Mouse (Mus musculus): ENCODE data around the gene Camta1.

Gene Camta1

DNA sequence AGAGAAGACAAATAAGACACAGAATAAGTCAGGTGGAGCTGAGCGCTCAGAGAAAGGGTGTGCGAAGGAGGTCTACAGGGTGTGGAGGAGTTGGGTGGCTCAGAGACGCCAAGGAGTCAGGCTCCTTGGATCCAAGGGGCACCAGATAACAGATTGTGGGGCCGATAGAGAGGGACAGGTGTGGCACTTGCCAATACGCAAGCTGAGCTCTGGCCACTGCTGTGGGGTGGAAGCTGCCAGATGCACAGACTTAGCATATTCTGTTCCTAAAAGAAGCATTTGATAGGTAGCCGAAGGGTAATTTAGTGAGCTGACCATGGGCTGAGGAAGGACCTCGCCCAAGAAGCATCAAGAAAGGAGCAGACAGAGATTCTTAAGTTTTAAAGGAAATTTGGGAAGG is 177.1 kb downstream of the Camta1 start:
- no peak for DNase-seq (ENCODE audit: low read depth)

DNA sequence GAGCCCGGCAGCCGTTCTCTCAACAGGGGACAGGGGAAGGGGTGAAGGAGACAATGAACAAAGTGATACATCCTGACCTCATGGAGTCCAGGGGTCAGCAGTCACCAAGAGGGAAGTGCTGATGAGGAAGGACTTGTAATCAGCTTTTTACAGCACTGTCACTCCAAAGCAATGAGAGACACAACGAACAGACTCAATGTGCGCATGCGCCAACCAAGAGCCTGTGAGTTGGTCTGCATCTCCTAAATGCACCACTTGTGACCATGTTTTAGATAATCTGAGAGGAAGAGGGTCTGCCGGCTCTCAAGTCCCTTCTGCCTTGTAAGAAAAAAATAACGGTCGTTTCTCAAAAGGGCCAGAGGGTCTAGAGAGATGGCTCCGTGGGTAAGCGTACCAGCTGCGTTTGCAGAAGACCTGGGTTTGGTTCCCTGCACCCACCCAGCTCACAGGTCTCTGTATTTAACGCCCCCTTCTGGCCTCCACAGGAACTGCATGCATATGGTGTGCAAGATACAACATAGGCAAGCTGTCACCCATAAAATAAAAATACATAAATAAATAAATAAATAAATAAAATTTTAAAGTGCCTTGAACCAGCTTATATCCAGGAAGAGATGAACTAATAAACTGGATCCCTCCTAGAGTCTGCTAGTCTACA is 178.7 kb downstream of the Camta1 start:
- DNase-seq (ENCODE audit: low read depth) = no peak

DNA sequence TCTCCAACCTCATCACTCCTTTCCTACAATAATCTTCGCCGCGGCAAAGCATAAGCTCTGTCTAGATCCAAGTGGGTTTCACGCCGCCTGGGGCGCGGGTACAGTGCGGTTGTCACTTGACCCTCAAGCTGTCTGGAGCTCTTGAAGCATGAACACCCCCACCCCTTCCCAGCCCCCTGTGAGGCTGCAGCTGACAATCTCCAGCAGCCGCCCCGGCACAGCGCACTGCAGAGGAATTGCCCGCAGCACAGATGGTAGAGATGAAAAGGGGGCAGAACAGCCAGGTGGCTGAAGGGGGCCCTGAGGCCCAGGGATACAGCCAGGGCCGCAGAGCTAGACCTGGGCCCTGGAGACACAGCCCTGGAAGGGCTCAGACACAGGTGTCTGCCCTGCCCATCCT is 189.2 kb downstream of the Camta1 start:
- no peak for DNase-seq (ENCODE audit: low read depth)

DNA sequence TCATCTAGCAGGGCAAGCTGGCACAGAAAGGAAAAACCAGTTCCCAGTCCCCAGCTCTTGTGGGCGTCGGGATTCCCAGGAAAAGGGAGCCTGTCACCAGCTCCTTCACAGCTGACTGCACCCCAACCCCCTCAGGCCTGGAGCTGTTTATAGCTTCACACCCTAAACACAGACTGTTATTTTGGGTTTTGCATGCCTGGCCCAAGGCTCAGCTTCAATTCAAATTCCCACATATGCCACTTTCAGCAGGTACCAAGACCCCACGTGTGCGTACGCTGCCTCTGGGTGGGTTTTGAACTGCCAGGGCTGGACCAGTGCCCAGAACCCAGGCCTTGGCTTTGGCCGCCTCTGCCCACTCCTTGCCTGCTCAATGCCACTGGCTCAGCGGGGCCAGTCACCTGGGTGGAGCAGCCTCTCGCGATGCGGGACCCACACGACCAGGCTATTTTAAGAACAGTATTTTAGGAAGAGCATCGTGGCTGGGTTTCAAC is 195.2 kb downstream of the Camta1 start:
- no peak for DNase-seq (ENCODE audit: low read depth)

DNA sequence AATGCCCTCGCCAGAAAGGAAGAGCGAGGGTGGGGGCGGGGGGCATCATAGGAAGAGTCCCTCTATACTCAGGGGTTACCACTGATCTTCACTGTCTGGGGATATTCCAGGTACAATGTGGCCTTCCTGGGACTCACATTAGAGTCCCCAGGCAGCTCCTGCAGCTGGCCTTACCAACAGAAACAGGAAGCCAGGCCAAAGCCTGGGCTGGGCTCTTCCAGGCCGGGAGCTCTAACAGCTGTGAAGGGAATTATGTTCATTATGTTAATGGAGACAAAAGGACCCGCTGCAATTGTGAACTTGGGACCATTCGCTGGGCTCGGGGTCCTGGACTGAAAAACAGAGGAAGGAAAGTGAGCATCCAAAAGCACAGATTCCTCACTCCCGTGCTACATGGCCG is 200.2 kb downstream of the Camta1 start:
- DNase-seq (ENCODE audit: low read depth) = no peak

DNA sequence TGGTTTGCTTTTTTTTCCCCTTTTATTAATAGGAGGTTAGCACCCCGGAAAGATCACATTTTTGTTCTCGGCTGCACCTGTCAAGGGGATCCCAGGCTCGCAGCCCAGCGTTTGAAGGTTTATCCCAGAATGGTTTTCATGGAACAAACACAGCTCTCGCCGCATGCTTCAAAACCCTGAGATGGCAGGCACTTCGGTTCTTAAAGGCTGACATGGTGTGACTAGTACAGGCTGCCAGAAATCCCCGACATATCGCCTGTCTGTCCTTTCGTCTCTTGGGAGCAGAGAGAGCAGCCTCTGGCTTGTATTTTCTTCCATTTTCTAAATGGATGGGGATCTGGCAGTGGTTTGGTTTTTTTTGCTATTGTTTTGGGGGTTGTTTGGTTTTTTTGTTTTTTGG is 205.2 kb downstream of the Camta1 start:
- DNase-seq (ENCODE audit: low read depth) = no peak

DNA sequence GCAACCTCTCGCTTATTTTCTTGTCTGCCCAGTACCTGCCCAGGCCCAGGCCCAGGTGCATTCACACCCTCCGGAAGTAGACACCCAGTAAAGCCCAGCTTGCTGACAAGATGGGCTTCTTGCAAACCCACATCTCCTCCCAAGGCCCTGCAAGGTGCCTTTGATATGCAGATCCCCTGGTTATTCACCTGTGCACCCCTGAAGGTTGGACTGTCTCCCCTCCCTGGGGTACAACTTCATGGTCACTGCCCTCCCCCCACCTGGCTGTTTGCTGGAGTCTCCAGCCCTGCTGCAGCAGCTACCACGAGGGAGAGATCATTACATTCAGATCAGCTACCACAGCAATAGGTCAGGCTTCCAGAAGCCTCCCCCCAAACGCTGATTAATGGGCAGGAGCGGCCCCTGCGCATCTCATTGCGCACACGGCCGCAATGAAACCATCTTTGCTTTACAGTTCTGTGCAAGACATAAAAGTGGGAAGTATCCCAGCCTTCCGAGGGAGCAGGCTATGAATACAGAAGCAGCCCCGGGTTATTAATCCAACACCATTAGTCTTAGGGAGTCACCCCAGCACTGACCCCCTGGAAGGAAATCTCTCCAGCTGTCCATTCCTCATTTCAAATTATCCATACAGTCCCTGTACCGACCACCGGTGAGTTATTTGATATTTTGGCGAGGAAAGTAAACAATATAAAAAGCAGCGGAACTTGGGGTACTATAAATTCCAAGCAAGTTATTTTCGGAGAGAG is 205.9 kb downstream of the Camta1 start:
- DNase-seq (ENCODE audit: low read depth) = no peak

DNA sequence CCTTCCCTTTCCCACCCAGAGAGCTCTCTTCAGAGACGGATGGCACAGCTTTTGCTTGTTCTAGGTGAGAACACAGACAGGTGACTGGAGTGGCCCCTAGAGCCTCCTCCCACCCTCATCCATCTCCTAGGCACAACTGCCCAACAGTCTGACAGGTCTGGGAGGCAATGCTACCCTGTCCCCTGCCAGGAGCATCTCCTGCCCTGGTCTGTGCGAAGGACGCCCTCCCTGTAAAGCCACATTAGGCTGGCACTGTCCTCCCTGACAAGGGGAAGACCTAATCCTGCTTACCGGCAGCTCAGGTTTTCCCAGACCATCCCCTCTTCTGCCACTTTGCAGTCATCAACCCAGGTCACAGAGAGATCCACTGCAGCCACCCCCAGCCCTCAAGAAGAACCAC is 206.4 kb downstream of the Camta1 start:
- DNase-seq (ENCODE audit: low read depth) = no peak

DNA sequence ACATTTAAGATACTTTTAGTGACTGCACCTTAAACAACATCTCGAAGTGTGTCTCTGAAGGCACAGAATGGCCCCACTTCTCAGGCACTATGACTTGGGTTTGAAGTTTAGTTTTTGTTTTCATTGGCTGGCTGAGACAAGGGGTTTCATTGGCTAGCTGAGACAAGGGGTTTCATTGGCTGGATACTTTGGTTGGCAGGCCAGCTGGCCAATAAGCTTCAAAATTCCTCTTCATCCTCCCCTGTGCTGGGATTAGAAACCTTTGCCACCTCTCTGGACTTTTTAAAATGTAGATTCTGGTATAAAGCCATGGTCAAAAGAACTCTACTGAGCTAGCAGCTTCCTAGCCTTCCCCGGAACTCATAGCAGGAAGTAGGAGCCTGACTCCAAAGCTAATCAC is 219.3 kb downstream of the Camta1 start:
- no peak for DNase-seq (ENCODE audit: low read depth)

DNA sequence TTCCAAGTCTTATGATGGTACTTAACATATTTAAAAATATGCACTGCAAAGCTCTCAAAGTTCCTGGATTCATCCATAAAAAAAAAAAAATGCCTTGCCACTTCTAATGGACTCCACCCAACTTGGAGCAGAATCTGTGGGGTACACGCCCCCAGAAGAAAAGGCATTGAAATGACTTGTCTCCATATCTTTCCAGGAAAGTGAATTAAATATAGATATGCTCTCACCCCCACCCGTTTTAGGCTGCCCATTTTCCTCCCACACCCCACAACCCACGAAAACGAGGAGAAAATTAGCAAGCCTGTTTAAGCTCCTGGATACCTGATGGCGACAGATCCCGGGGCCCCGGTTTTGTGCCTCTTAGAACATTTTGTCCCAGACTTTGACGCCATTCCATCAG is 220.7 kb downstream of the Camta1 start:
- DNase-seq (ENCODE audit: low read depth) = no peak

DNA sequence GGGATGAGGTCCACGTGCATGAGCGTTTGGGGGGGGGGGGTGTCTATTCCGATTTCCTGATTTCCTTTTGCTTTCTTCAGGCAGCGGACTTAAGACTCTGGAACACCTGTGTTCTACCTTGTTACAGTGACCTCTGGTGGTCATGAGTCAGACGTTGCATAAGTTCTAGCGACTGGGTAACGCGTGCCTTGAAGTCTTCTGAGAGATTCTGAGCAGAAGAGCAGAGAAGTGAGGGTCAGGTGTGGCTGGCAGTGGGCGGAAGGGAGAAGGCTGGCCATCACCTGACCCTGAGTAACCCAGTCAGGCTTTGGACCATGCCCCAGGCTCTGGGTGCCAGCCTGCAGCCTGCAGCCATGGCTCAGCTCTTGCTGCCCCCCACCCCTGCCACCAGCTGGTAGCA is 222.7 kb downstream of the Camta1 start:
- no peak for DNase-seq (ENCODE audit: low read depth)

DNA sequence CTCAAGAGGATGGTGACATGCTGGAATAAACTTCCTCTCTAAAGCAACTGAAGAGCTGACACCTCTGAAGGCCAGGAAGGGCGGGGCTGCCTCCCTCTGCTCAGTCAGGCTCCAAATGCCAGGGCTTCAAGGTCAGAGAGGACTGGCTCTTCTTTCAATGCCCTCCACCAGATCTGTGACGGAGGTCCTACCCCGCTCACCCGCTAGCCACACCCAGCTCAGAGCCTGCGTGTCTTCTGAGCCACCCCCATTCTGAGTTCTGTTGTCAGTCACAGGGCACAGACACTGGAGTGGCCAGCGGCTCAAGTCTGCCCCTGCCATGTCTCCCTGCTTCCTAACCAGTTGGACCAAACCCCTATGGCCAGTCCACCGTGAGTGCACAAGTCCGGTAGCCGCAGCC is 224.3 kb downstream of the Camta1 start:
- no peak for DNase-seq (ENCODE audit: low read depth)

DNA sequence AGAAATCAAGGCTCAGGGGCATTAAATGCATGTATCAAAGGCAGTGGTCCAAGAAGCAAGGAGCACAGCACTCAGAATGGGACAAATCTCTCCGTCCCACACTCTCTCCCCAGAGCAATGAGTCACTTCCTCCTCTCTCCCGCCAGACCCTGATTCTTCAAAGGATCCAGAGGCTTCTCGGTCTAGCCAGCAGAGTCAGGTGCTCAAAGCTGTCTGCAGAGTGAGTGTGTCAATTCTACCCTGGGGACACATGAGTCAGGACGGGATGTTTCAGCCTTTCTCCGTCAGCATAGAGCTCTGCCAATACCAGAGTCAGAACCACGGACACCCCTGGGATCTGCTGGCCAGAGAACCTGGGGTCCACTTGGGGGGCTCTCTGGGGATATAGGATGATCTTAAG is 226.9 kb downstream of the Camta1 start:
- DNase-seq (ENCODE audit: low read depth) = no peak

DNA sequence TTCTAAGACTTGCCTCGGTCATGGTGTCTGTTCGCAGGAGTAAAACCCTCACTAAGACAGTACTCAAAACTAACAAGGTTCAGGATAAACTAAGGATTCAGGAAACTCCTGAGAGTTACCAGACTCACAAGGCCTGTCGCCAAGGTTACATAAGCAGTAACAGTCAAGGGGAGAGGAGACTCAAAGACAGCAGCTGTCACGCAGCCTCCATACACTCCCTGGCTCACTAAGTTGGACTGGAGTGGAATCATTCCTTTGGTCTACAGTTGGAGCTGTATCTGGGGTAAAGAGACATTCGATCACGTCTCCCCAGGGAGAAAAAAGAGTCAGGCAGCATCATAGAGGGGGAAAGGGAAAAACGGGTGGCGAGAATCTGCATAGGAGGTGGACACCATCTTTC is 227.9 kb downstream of the Camta1 start:
- DNase-seq (ENCODE audit: low read depth) = no peak

DNA sequence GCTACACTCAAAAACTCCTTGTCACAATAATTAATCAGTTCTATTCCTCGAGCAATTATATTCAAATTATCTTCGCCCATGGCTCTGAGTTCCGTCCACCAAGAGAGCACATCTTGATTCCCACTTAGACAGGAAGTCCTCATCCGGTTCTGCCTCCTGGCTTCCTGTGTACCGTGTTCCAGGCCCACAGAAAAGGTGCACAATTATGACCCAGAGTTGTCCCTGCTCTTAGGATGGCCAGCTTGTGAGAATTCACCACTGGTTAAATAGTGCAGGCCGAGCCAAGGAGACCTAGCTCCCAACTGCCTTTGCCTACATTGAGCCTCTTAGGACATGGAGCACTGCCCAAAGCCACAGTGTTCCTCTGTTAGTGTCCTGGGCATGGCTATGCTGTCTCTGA is 229.4 kb downstream of the Camta1 start:
- DNase-seq (ENCODE audit: low read depth) = no peak

DNA sequence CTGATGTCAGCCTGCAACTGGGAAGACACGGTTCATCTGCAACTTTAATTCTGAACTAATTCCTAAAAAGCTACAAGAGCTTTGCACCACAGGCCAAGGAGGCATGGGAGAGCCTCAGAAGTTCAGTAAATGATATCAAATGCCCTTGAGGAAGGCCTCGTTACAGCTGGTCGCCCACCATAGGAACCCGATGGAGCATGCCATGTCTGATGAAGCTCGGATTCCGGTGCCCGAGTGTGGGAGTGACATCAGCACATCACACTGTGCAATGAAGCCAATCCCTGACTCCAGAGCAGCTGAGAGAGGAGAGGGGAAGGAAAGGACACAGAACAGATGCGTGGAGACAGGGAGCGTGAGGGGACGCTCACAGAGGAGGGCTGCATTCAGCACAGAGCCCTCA is 231.0 kb downstream of the Camta1 start:
- no peak for DNase-seq (ENCODE audit: low read depth)

DNA sequence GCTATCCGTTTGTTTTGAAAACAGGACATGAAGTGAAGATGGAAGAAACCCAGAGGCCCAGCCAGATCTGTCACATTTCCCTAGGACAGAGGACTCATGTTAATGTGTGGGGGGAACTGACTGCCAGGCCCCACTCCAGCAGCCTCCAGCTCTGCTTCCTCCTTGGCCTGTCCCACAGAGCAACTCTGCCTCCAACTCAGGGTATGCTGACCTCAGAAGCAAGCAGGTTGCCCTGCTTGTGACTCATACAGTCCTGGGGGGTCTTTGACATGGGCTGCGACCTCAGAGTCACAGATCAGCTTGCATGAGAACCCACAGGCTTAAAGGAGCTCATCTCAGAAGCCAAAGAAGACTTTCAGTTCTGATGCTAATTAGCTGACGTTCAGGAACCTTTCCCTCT is 231.4 kb downstream of the Camta1 start:
- DNase-seq (ENCODE audit: low read depth) = no peak

DNA sequence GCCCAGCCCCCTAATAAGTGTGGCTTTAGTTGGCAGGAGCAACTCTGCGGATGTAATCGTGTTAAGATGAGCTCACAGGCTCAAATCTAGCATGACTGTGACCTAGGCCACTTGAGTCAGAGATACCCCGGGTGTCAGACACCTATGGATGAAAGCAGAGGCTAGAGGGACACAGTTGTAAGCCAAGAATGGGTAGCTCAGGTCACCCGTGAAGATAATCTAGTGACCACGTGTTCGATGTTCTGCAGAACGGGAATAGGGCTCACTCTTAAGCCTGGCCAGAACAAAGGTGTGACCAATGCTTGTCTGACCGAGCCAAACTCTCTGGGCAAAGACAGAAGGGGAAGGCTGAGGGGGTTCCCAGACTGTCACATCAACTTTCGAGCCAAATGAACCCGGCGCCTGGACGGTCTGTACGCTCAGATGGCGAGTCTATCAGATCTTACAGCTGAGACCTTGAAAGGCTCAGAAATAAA is 242.1 kb downstream of the Camta1 start:
- no peak for DNase-seq (ENCODE audit: low read depth)

DNA sequence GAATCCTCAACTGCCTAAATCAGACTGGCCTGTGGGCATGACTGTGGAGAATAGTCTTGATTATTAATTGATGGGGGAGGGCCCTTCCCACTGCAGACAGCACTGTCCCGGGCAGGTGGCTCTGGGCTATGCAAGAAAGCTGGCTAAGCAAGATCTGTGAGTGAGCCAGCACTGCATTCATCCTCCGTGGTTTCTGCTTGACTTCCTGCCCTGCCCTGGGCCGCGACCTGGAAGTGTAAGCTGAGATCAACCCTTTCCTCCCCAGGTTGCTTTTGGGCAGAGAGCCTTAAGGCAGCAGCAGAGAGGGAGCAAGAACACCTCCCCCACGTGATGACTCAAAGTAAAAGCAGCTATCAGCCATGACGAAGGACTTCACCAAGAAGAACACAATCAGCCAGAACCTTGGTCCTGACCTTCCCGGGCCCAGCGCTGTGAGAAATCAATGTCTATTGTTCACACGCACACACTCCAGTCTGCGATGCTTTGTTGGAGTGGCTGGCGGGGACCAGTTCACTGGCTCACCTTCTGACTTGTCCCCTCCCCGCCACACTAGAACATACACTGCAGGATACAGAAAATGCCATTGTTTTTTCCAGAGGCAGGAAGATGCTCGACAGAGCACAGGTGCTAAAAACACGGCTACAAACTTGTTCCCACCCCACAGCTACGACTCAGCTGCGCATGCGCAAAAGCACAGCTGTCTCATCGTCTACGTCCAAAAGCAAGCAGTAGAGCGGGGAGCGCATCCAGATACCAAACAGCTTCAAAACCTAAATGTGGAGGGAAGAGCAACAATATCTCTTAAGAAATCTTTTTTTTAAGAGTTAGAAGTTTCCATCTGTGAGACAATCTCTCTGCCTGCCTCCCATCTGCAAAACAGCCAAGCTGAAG is 243.0 kb downstream of the Camta1 start:
- DNase-seq (ENCODE audit: low read depth) = no peak

DNA sequence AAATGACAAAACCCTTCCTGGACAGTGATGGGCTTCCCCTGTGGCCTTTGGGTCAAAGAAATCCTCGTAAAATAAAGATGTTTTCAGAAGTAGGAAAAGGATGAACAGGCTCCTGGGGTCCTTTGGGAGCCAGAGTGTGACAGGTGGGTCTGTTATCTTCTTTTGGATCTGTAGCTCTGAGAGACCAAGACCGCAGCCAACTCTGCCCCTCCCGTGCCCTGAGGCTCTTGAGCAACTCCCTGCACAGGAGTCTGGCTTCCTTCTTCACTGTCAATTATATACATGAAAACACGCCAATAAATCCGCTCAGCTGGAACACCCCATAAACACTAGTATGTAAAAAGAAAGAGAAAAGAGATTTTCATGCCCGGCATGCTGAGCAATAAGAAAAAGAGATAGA is 250.1 kb downstream of the Camta1 start:
- no peak for DNase-seq (ENCODE audit: low read depth)

DNA sequence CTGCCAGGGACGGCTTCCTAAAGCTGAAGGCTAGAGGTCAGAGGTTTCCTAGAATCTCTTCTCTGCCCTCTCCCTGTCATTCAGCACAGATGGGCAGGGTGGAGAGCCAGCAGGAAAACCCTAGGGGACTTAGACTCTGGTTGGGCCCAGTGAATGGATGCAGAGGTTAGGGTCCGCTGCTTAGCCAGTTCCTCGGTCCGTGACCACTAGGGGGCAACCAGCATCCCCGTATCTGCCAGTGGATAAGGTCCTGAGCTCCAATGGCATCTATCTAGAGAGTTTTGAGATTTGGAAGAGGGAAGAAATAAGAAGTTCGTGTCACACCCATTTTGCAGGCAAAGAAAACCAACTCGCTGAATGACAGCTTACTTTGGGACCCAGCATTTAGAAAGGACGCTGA is 251.4 kb downstream of the Camta1 start:
- no peak for DNase-seq (ENCODE audit: low read depth)

DNA sequence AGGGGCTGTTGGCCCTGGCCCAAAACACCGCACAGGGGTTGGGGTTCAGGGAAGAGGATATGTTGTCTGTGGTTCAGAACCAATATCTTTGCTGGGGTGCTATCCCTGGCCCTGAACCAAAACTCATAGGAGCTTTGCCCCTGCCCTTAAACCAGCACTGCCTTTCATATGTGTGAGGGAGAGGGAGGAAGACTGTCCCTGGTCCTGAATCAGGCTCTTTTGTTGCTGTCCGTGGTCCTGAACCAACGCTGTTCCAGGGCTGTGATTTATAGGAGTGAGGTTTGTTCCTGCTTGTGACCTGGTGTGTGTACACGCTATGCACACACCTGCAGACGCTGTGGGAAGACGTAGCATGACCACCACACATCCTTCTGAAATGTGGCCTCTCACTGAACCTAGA is 256.8 kb downstream of the Camta1 start:
- DNase-seq (ENCODE audit: low read depth) = peak; percentile 5

DNA sequence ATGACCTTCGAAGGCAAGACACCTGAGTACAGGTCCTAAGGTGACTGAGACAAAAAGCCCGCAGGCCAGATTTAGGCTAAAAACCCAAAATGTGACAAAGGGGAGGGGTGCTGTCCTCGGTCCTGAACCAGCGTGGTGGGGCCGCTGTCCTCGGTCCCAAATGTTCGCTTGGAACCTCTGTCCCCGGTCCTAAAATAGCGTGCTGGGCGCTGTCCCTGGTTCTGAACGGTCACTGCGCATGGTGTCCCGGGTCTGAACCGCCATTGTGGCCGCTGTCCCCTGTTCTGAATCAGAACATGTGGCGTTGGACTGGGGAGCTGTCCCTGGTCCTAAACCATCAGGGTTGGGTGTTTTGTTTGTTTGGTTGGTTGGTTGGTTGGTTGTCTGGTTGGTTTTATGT is 257.2 kb downstream of the Camta1 start:
- peak; percentile 6 for DNase-seq (ENCODE audit: low read depth)

Measured in induced T-regulatory cell, adult 2 months (primary cell).